Mouse (Mus musculus): ENCODE data around the gene Pygo1.

Gene Pygo1

GRCm38 (mm10) chr9:72936301-72936700 is 10.9 kb downstream of the Pygo1 start:
- DNase-seq = no peak

- DNase-seq = peak; percentile 29 to 31
Measured at GRCm38 (mm10) chr9:72943424-72943823, 18.0 kb downstream of the Pygo1 start.

GRCm38 (mm10) chr9:72944286-72944685 is 18.8 kb downstream of the Pygo1 start:
- DNase-seq = no peak

DNA sequence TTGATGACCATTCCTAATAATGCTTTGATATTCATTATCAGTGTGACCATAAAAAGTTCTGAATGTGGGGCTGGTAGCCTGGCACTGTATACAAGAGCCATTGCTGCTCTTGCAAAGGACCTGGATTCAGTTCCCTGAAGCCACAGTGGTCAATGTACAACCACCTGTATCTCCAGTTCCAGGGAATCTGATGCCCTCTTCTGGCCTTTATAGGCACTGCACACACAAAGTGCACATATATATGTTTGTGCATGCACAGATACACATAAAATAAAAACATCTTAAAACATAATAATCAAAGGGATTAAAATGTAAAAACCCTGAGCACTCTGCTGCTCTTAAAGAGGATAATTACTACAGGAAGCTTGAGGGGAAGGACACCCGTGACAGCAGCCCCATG is 21.6 kb downstream of the Pygo1 start:
- DNase-seq = no peak

DNA sequence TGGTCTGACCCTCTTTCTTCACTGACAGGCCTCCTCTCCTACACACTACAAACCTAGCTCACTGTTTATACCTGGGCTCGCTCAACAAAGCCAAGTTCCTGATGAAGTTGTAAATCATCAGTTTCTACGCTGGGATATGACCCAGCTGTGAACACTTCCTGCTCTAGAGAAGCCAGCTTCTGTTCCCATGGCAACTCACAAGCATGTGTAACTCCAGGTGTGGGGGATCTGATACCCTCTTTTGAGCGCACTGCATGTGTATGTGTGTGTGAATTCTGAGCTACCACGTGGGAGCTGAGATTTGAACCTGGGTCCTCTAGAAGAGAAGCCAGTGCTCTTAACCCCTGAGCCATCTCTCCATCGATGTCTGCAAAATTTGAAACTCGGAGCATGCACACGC is 24.1 kb downstream of the Pygo1 start:
- no peak for DNase-seq

GRCm38 (mm10) chr9:72954746-72955145 is 29.3 kb downstream of the Pygo1 start:
- peak; percentile 37 to 42 for DNase-seq

DNA sequence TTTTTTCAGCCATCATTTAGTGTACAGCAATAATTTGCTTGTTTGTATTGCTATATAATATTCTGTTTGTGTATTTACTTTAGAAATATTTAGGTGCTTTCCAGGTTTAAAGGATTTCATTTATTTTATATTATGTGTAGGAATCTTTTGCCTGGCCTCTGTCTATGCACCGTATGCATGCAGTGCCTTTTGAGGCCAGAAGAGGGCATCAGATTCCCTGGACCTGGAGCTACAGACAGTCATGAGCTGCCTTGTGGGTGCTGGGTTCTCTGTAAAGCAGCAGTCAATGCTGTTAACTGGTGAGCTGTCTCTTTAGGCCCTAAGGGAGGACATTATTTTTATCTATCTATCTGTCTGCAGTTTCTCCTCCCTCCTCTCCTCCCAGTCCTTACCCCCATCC is 30.1 kb downstream of the Pygo1 start:
- DNase-seq = peak; percentile 64 to 71

DNA sequence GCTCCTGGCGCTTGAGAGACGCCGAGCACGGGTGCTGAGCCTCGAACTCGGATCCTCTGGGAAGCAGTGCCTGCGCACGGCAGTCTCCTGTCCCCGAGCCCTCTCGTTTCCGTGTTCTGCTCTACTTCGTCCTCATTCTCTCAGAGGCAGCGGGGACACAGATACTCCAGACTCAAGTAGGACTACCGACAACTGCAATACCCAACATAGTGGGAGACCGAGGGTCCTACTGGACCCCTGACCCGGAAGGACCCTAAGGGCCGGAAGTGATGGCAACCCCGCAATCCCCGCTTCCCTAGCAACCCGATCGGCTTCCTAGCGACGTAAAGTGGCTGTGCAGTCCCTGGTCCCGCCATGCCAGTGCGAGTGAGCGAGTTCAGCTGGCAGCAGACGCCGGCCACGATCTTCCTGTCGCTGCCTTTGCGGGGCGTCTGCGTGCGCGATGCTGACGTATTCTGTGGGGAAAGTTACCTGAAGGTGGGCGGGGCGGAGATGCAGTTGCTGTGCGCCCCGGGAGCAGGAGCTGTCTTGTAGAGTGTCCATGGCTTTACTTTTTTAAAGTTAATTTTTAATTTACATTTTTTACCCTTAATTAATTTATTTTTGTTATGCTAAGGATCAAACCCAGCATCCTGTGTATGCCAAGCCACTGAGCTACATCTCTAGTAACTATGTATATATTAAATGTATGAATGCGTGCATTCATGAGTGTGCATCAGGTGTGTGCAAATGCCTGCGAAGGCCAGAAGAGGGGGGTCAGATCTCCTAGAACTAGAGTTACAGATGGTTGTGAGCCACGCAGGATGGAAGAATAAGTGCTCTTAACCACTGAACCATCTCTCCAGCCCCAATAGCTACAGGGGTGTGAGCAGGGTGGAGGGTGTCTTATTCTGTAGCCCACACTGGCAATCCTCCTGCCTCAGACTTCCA is 33.3 kb downstream of the Pygo1 start, which contains the start of the genes Dyx1c1 and Gm44503:
Gene Dyx1c1 (plus strand): TSS at position 265 of the 930 bp plus-strand sequence.
Gene Gm44503 (plus strand): TSS at position 332 of the 930 bp plus-strand sequence.
- DNase-seq = peak; percentile 88

DNA sequence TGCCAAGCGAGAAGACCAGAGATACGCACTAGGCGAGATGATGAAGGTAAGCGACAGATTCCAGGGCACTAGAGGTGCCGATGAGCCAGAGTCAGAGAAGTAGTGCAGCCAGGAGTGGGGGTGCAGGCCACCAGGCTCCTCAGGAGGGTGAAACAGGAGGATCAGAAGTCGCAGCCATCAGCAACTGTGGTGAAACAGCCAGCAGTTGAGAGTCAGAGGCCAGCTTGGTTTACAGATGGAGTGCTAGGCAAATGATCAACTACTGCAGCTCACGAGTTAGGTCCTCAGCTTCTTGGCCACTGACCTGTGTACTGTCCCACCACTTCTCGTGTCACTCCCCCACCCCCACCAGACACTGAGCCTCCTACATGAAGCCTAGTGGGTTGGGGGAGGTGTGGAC is 35.9 kb downstream of the Pygo1 start:
- DNase-seq = no peak

GRCm38 (mm10) chr9:72961959-72962358 is 36.5 kb downstream of the Pygo1 start:
- no peak for DNase-seq

DNA sequence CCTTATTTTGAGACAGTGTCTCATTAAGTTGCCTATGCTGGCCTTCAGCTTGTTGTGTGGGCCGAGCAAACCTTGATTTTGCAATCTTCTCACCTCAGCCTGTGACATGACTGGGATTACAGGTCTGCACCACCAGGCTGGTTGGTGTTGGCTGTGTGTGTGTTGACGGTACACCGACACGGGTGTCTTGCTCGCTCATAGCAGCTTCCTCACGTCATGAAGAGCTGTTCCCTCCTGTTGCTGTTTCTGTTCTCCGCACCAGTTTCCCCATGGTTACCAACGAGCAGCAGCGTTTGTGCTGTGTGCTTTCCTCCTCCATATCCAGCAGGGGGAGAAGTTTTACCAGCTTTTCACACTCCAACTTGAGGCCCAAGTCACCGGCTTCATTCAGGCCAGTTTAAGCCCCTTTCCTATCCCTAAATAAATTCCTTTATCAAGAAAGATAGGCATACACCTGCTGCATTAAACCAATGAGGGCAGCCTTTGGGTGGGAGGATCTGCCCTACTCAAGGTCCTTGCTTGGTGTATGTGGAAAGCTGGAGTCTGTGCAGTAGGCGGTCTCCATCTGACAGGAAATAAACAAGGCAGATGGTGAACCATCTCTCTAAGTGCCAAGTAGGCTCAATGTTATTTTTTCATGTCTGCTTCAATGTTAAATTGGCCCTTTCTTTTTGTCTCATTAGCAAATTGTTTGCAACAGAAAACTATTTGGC is 43.1 kb downstream of the Pygo1 start:
- peak; percentile 62 to 75 for DNase-seq

- no peak for DNase-seq
Measured at GRCm38 (mm10) chr9:72969874-72970273, 44.4 kb downstream of the Pygo1 start.

- no peak for DNase-seq
Measured at GRCm38 (mm10) chr9:72972435-72972834, 47.0 kb downstream of the Pygo1 start.

DNA sequence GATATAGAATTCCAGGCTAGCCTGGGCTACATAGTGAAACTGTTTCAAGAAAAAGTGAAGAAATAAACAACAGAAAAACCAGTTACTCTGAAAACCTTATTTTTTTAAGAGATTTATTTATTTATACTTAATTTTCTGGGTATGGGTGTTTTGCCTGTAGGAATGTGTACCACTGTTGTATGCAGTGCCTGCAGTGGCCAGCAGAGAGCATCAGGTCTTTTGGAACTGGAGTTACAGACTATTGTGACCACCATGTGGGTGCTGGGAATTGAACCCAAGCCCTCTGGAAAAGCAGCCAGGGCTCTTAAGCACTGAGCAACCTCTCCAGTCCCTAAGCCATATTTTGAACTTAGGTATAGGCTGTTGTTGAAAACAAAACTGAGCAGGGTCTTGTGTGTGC is 47.5 kb downstream of the Pygo1 start:
- no peak for DNase-seq

DNA sequence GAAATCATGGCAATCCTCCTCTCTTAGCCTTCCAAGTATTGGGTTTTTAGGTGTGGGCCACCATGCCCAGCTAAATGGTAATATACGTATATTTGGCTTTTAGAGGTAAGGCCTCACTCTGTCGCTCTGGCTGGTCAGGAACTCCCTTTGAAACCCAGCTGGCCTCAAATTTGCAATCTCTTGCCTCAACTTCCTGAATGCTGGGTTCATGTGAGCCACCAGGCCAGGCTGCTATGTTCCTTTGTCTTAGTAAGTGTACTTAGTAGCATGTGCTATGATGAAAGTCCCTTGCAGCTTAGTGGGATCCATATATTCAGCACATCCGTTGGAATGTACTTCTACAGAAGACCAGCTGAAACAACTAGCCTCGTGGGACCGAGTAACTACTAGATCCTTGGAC is 49.3 kb downstream of the Pygo1 start:
- DNase-seq = no peak

- no peak for DNase-seq
Measured at GRCm38 (mm10) chr9:72975242-72975641, 49.8 kb downstream of the Pygo1 start.

GRCm38 (mm10) chr9:72983066-72983465 is 57.6 kb downstream of the Pygo1 start:
- DNase-seq = no peak

DNA sequence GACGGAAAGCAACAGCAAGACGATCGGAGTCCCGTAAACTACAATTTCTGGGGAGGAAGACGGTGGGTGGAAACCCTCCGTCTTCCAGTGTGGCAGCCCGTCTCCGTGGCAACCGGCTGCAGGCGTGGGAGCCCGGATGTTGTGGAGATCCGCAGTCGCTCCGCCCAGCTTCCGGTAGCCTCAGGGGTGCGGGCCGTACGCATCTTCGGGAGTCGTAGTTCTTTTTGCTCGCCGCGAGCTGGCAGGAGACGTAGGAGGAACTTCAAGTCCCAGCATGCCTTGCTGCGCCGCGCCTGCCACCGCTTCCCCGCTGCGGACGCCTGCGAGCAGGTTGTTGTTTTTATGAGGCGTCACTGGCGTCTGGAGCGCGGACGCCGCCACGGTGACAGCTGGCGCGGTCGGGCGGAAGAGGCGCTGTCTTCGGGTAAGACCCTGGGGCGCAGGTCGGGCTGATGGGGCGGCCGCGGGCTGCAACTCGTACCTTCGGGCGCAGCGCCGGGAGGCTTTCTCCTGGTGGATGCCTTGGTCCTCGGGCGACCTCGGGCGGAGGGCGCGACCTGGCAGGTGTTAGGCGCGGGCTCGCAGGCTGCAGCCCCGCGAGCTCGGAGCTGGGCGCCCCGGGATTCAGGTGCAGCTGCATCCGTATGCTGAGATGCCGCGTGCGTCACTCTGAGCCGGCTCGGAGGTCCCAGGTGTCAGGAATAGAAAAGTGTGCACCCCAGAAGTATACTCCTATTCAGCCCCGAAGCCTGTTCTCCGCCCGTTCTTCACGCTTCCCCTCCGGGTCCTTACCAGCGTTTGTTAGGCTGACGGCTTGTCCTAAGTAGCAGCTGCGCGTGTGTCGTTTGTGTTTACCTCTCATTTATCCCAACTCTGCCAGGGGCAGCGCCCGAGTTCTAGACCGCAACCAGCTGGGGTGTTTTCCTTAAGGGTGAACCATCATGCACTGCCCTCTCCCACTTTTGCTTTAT is 60.1 kb downstream of the Pygo1 start, which contains the start of the genes Ccpg1os and Ccpg1:
Gene Ccpg1os (minus strand): TSS at position 133 of the 971 bp plus-strand sequence.
Gene Ccpg1 (plus strand): TSS at position 180 of the 971 bp plus-strand sequence.
- peak; percentile 97 to 99 for DNase-seq

- DNase-seq = no peak
Measured at GRCm38 (mm10) chr9:72987703-72988102, 62.3 kb downstream of the Pygo1 start.

- no peak for DNase-seq
Measured at GRCm38 (mm10) chr9:72988706-72989105, 63.3 kb downstream of the Pygo1 start.

DNA sequence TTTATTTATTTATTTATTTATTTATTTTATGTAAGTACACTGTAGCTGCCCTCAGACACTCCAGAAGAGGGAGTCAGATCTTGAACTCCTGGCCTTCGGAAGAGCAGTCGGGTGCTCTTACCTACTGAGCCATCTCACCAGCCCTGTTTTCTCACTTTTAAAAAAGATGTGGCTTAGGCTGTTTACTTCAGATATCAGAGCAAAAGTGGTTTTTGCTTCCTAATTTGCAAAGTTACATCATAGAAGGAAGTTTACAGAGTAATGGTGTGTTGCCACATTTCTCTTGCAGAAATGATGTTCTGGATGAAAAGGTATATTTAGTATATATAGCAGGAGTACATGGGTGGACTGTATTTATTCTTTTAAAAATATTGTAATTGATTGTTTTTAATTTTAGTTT is 66.0 kb downstream of the Pygo1 start:
- no peak for DNase-seq

DNA sequence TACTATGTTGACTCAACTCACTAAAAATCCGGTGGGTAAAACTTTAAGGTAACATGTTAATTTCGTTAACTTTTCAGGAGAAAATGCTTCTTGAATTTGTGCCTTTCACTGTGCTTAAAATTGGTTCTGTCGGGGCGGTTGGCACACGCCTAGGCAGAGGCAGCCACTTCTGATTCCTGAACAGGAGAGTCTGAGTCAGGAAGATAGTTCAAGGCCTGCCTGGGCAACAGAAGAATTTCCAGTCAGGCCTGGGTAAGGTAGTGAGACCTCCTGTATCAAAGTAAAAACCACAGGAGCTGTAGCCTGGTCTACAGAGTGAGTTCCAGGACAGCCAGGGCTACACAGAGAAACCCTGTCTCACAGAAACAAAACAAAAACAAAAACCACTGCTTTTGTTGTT is 67.1 kb downstream of the Pygo1 start:
- DNase-seq = no peak

Measured in cerebellum, postnatal 10 days (tissue).